ENCODE assay signal across 9 mouse cellular contexts in genomic region chr1:168230134-168230533, GRCm38 (mm10).
A peak's percentile ranks its signal among the peaks of the same experiment; 100 is the strongest.
DNase-seq lines count a peak whose midpoint lies in the region; ATAC-seq and TF ChIP-seq lines count a peak whose summit lies in the region.
"Had no signal": no experiment of that assay in that cellular context is flagged by ENCODE, and none has a peak within 500 bp of the region (broad histone marks: within the 10 kb centered on the region; RNA-seq: fewer than 3 reads in every experiment).

No protein-coding gene starts in this region.

- no peak for TF ChIP-seq CTCF in heart, adult 2 months (IDR thresholded peaks at IDR 0.05)
- TF ChIP-seq CTCF in stomach, postnatal 0 days (IDR thresholded peaks at IDR 0.05; ENCODE audit: low read depth) = no peak

- DNase-seq in heart, adult 2 months = no peak
- DNase-seq in stomach, postnatal 0 days (ENCODE audit: low spot score) = no peak
- no peak for DNase-seq in layer of hippocampus, postnatal 14 days (ENCODE audit: low spot score in 2 of 2)
- no peak for DNase-seq in right cerebral cortex, postnatal 14 days

- H3K4me2 ChIP-seq in heart, embryonic 14.5 days (ENCODE audit: low read length) = no peak overlapping the region
- no peak overlapping the region for H3K4me2 ChIP-seq in stomach, embryonic 14.5 days (replicated peaks; ENCODE audit: low read depth, low read length)
- no peak overlapping the region for H3K4me2 ChIP-seq in stomach, postnatal 0 days (replicated peaks; ENCODE audit: low read depth)
- H3K4me2 ChIP-seq in intestine, embryonic 16.5 days (ENCODE audit: low read depth, low read length) = no peak overlapping the region
- no peak overlapping the region for H3K4me2 ChIP-seq in stomach, embryonic 15.5 days

- H3K36me3 ChIP-seq in heart, embryonic 14.5 days (ENCODE audit: control insufficient read depth, insufficient read depth, low read length) = no peaks in the 10 kb centered on the region
- H3K36me3 ChIP-seq in heart, adult 2 months (ENCODE audit: control insufficient read depth, insufficient read depth, low read length) = peaks cover 2% of the 10 kb centered on the region; the same call in 1 of the 2 replicates
- no peaks in the 10 kb centered on the region for H3K36me3 ChIP-seq in stomach, embryonic 14.5 days (ENCODE audit: control insufficient read depth, insufficient read depth, low read length)
- no peaks in the 10 kb centered on the region for H3K36me3 ChIP-seq in stomach, postnatal 0 days (ENCODE audit: control insufficient read depth, insufficient read depth, low read length)
- no peaks in the 10 kb centered on the region for H3K36me3 ChIP-seq in intestine, embryonic 16.5 days (ENCODE audit: control insufficient read depth, insufficient read depth, low read length)
- H3K36me3 ChIP-seq in stomach, embryonic 15.5 days = no peaks in the 10 kb centered on the region

- peaks cover 3% of the 10 kb centered on the region; the same call in 1 of the 2 replicates for H3K79me2 ChIP-seq in heart, adult 2 months (replicated peaks; ENCODE audit: control insufficient read depth, insufficient read depth, low read length)

- intact Hi-C loops in heart, adult 2 months (cut with DNase I) = loop anchor here (5.0 kb wide), 2 partner anchors 37 to 57 kb away; no protein-coding TSS in a partner anchor

- 37% methylated on average over 4 of the region's 4 CpGs for WGBS in heart, embryonic 14.5 days
- 67% methylated on average over 4 of the region's 4 CpGs for WGBS in heart, adult 2 months
- 46% methylated on average over 4 of the region's 4 CpGs for WGBS in stomach, embryonic 14.5 days
- WGBS in stomach, postnatal 0 days = 44% methylated on average over 4 of the region's 4 CpGs
- 57% methylated on average over 4 of the region's 4 CpGs for WGBS in intestine, embryonic 16.5 days
- WGBS in stomach, embryonic 15.5 days = 45% methylated on average over 4 of the region's 4 CpGs

- peak overlapping the region; percentile 15 to 23 for H3K27ac ChIP-seq in heart, embryonic 14.5 days (replicated peaks in 1 of 2; ENCODE audit: control insufficient read depth in 1 of 2, insufficient read depth in 1 of 2, low read depth in 2 of 2, low read length in 2 of 2)
- H3K27ac ChIP-seq in heart, adult 2 months = no peak overlapping the region
- 0 out of 2 replicates have a peak overlapping the region, but pooled peaks have one; percentile 33 for H3K27ac ChIP-seq in stomach, embryonic 14.5 days (ENCODE audit: low read length)
- no peak overlapping the region for H3K27ac ChIP-seq in stomach, postnatal 0 days (replicated peaks)
- H3K27ac ChIP-seq in intestine, embryonic 16.5 days (ENCODE audit: low read length) = 0 out of 2 replicates have a peak overlapping the region, but pooled peaks have one; percentile 9
- no peak overlapping the region for H3K27ac ChIP-seq in stomach, embryonic 15.5 days
- H3K27ac ChIP-seq: macrophage had no signal

- ATAC-seq in heart, embryonic 14.5 days (ENCODE audit: insufficient number of reproducible peaks, insufficient read depth, low FRiP score, low read depth) = no peak
- no peak for ATAC-seq in stomach, embryonic 14.5 days (ENCODE audit: insufficient number of reproducible peaks, insufficient read depth, low FRiP score, low read depth)
- ATAC-seq in stomach, postnatal 0 days (ENCODE audit: low FRiP score, low TSS enrichment) = no peak
- peak; percentile 80 for ATAC-seq in intestine, embryonic 16.5 days
- ATAC-seq in stomach, embryonic 15.5 days (ENCODE audit: insufficient read depth, low FRiP score, low read depth) = peak; percentile 24; the same call in 1 of the 2 replicates

- H3K4me1 ChIP-seq in heart, embryonic 14.5 days (ENCODE audit: control insufficient read depth in 2 of 2, insufficient read depth in 2 of 2, low read length in 2 of 2) = peaks cover 25 to 43% of the 10 kb centered on the region in 2 experiments
- peaks cover 19% of the 10 kb centered on the region for H3K4me1 ChIP-seq in heart, adult 2 months (ENCODE audit: control insufficient read depth, insufficient read depth, low read length)
- H3K4me1 ChIP-seq in stomach, embryonic 14.5 days (ENCODE audit: control insufficient read depth, insufficient read depth, low read length) = peaks cover 28% of the 10 kb centered on the region
- peaks cover 7% of the 10 kb centered on the region; the same call in 1 of the 2 replicates for H3K4me1 ChIP-seq in stomach, postnatal 0 days (replicated peaks; ENCODE audit: control insufficient read depth, insufficient read depth)
- peaks cover 19% of the 10 kb centered on the region for H3K4me1 ChIP-seq in intestine, embryonic 16.5 days (ENCODE audit: control insufficient read depth, insufficient read depth, low read length)
- H3K4me1 ChIP-seq in stomach, embryonic 15.5 days = peaks cover 20% of the 10 kb centered on the region; the same call in 1 of the 2 replicates

- no peaks in the 10 kb centered on the region for H3K27me3 ChIP-seq in heart, embryonic 14.5 days (ENCODE audit: control insufficient read depth, insufficient read depth, low read length)
- H3K27me3 ChIP-seq in heart, adult 2 months (ENCODE audit: control insufficient read depth, insufficient read depth, low read length) = no peaks in the 10 kb centered on the region
- H3K27me3 ChIP-seq in stomach, embryonic 14.5 days (ENCODE audit: control insufficient read depth, insufficient read depth, low read length) = no peaks in the 10 kb centered on the region
- H3K27me3 ChIP-seq in stomach, postnatal 0 days (ENCODE audit: control insufficient read depth, insufficient read depth, low read length) = no peaks in the 10 kb centered on the region
- no peaks in the 10 kb centered on the region for H3K27me3 ChIP-seq in intestine, embryonic 16.5 days (replicated peaks; ENCODE audit: control insufficient read depth, insufficient read depth, low read length)
- H3K27me3 ChIP-seq in stomach, embryonic 15.5 days (replicated peaks) = no peaks in the 10 kb centered on the region

- no peak for TF ChIP-seq EP300 in heart, adult 2 months (IDR thresholded peaks at IDR 0.05; ENCODE audit: insufficient read depth, low read depth, low read length)
- no peak for TF ChIP-seq EP300 in stomach, postnatal 0 days (optimal IDR thresholded peaks at IDR 0.05)

- no peak overlapping the region for H3K4me3 ChIP-seq in heart, embryonic 14.5 days (ENCODE audit: control insufficient read depth in 1 of 2, insufficient read depth in 1 of 2, low read depth in 1 of 2, low read length in 2 of 2)
- no peak overlapping the region for H3K4me3 ChIP-seq in heart, adult 2 months
- no peak overlapping the region for H3K4me3 ChIP-seq in stomach, embryonic 14.5 days (ENCODE audit: low read depth, low read length)
- H3K4me3 ChIP-seq in stomach, postnatal 0 days (ENCODE audit: low read depth, low read length) = no peak overlapping the region
- no peak overlapping the region for H3K4me3 ChIP-seq in intestine, embryonic 16.5 days (ENCODE audit: low read length)
- no peak overlapping the region for H3K4me3 ChIP-seq in stomach, embryonic 15.5 days (replicated peaks)

- no peaks in the 10 kb centered on the region for H3K9me3 ChIP-seq in heart, embryonic 14.5 days (ENCODE audit: control insufficient read depth, low read length)
- no peaks in the 10 kb centered on the region for H3K9me3 ChIP-seq in stomach, embryonic 14.5 days (ENCODE audit: control insufficient read depth, low read depth, low read length)
- no peaks in the 10 kb centered on the region for H3K9me3 ChIP-seq in stomach, postnatal 0 days (ENCODE audit: control insufficient read depth, low read length)
- no peaks in the 10 kb centered on the region for H3K9me3 ChIP-seq in intestine, embryonic 16.5 days (ENCODE audit: control insufficient read depth, low read length)
- H3K9me3 ChIP-seq in stomach, embryonic 15.5 days = no peaks in the 10 kb centered on the region

- TF ChIP-seq POLR2A in heart, adult 2 months (IDR thresholded peaks at IDR 0.05; ENCODE audit: insufficient read depth, low read depth, low read length) = no peak

- H3K9ac ChIP-seq in heart, embryonic 14.5 days (ENCODE audit: low read length) = no peak overlapping the region
- H3K9ac ChIP-seq in heart, adult 2 months (ENCODE audit: low read depth, low read length) = no peak overlapping the region
- no peak overlapping the region for H3K9ac ChIP-seq in stomach, embryonic 14.5 days (replicated peaks; ENCODE audit: low read depth, low read length)
- no peak overlapping the region for H3K9ac ChIP-seq in stomach, postnatal 0 days (ENCODE audit: low read length)
- no peak overlapping the region for H3K9ac ChIP-seq in intestine, embryonic 16.5 days (ENCODE audit: low read depth, low read length)
- no peak overlapping the region for H3K9ac ChIP-seq in stomach, embryonic 15.5 days

Comparison
In these comparisons a context has a peak if more than half of its experiments do, and no peak if none do; other contexts are left out.
1. ATAC-seq: peak in intestine, embryonic 16.5 days (single experiment) and stomach, embryonic 15.5 days (single experiment); none in heart, embryonic 14.5 days (single experiment), stomach, embryonic 14.5 days (single experiment) and stomach, postnatal 0 days (single experiment).
2. H3K27ac ChIP-seq: peak in heart, embryonic 14.5 days (2 of 2), stomach, embryonic 14.5 days (single experiment) and intestine, embryonic 16.5 days (single experiment); none in heart, adult 2 months (single experiment), stomach, postnatal 0 days (single experiment) and stomach, embryonic 15.5 days (single experiment).